Mouse (Mus musculus) naive thymus-derived CD4-positive, alpha-beta T cell, adult 5 months (primary cell): ENCODE measurements around the gene Lipi. TPM values are rescaled to one million over a fixed set of nuclear protein-coding genes. Genes with fewer than 3 reads are reported as not detected.

ENCODE experiments used
- polyA plus RNA-seq: library from polyadenylated mRNA; unstranded; fragments of 100-300 nt; shearing (Covaris generic); gene quantifications from one replicate; pipeline ENCODE4 v1.2.1, GENCODE M21; 2017

The Lipi gene
- not detected for polyA plus RNA-seq

GRCm38 (mm10) chr16:75585961-75586360, at the start of gene Lipi:
TSS of gene Lipi (minus strand) at chr16:75586061.

GRCm38 (mm10) chr16:75592671-75593500, 7.0 kb upstream of the Lipi start, which contains the start of gene Rbm11:
TSS of gene Rbm11 (plus strand) at chr16:75592844.

Other genes starting within 250 kb of the Lipi start
- gene Rbm11, start 6.8 kb upstream of the Lipi start, polyA plus RNA-seq: not detected
- gene Hspa13, start 181.0 kb upstream of the Lipi start, polyA plus RNA-seq: 6.2 TPM